Mouse (Mus musculus) megakaryocyte-erythroid progenitor cell, adult 5 weeks (primary cell): ENCODE data around the gene Ackr2. TPM values are rescaled to one million over a fixed set of nuclear protein-coding genes. Genes with fewer than 3 reads are reported as not detected.

Experiments
- polyA plus RNA-seq: library from polyadenylated mRNA; stranded (reverse); fragments of >175 nt; gene quantifications from 2 replicates; pipeline ENCODE4 v1.2.3, GENCODE M21; 2012

The Ackr2 gene
- not detected in 2 replicates for polyA plus RNA-seq

DNA sequence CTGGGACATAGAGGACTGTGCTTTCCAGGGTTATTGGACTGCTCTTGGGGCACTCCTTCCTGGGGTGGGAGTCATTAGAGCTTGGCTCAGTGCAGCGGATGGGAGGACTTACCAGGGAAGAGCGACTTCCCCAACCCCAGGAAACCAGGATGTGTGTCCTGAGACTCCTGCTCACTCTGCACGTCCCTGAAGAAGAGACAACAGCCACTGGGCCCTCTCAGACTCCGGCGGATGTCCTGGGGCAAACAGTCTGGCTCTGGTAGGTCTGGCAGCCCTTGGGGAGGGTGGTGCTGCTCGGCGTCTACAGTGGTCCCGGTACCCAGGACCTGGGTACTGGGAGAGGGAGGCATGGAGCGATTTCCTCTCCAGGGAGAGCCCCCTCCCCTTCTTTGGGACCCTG lies at the start of gene Ackr2:
Gene Ackr2 (plus strand): TSS at position 111 of the 400 bp plus-strand sequence.

DNA sequence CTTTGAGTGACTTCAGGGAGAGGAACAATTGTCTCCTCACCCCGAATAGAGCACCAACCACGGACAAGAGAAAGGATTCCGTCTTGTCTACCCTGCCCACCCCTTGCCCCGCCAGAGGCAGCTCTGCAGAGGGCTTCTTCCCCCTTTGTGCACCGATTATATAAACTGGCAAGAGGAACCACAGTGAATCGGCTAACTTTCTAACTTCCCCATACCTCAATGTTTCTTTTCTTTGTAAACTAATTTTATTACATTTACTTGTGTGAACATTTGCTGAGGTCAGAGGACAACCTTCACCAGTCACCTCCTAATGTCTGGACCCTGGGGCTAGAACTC lies 40.0 kb upstream of the Ackr2 start, which contains the start of gene Higd1a:
Gene Higd1a (minus strand): TSS at position 210 of the 336 bp plus-strand sequence.

DNA sequence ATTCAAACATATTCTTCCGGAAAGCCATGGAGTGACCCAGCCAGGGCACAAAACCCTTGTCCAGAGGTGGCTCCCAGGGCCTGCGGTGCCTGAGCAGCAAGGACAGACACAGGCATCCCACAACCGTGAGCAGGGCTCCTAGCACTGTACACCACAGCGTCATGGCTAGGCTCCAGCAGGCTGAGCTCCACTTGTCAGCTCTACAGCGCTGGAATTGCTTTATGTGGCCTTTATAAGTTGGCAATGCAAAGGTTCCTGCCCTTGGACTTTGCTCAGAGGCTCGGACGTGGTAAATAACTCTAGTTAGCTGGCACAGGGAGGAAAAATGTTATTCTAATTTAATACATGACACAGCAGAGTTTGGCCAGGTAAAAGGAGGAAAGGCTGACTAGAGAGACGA lies 17.9 kb downstream of the Ackr2 start, which contains the start of gene Cyp8b1:
Gene Cyp8b1 (minus strand): TSS at position 204 of the 400 bp plus-strand sequence.

DNA sequence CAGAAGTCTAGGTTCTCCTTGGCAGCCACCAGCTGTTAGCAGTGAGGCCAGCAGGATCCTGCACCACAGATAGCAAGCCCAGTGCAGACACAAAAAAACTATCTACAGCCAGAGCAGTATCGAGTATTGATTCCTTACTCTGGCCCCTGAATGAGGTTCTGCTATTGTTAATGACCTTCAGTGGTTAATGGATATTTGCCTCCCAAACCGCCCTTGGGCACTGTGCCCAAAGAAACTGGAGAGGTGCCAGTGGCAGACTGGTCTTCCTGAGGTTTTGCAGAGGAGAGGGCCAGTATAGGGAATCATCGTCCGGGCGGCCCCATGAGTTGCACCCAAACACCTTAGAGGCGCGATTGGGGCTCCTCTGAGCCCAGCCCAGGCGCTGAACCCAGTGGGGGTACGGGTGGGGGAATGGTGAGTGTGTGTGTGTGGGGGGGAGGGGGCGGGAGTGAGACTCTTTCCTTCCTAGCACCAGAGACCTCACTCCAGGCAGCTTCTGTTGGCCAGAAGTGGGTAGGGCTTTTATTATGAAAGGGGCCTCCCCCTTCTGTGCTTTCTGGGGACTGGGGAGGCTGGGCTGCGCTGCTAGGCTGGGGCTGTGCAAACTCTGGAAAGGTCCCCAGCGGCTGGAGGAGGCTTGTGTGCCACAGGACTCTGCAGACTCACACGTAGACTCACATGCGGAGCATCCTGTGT lies 52.4 kb downstream of the Ackr2 start, which contains the start of gene Fam198a:
Gene Fam198a (plus strand): TSS at position 571 of the 696 bp plus-strand sequence.

Other genes with a start within 250 kb of the Ackr2 start
- 11.1 and 13.3 TPM in 2 replicates for gene Sec22c, start 192.9 kb upstream of the Ackr2 start, polyA plus RNA-seq
- 20.2 and 27.5 TPM in 2 replicates for gene Ss18l2, start 188.0 kb upstream of the Ackr2 start, polyA plus RNA-seq
- 21.3 and 36.5 TPM in 2 replicates for gene Nktr, start 179.2 kb upstream of the Ackr2 start, polyA plus RNA-seq
- 2.5 and 4.0 TPM in 2 replicates for gene Zfp651, start 139.0 kb upstream of the Ackr2 start, polyA plus RNA-seq
- 0.03 TPM in 1 of 2 replicates, not detected in the other for gene Klhl40, start 120.7 kb upstream of the Ackr2 start, polyA plus RNA-seq
- not detected in 2 replicates for gene Hhatl, start 105.8 kb upstream of the Ackr2 start, polyA plus RNA-seq
- 0.12 TPM in 1 of 2 replicates, not detected in the other for gene Ccdc13, start 58.9 kb upstream of the Ackr2 start, polyA plus RNA-seq
- gene Higd1a, start 40.0 kb upstream of the Ackr2 start, polyA plus RNA-seq: 28.9 and 31.4 TPM in 2 replicates
- not detected in 2 replicates for gene Cyp8b1, start 17.9 kb downstream of the Ackr2 start, polyA plus RNA-seq
- gene Fam198a, start 52.6 kb downstream of the Ackr2 start, polyA plus RNA-seq: 0.03 and 0.17 TPM in 2 replicates
- 7.9 and 11.2 TPM in 2 replicates for gene Pomgnt2, start 98.8 kb downstream of the Ackr2 start, polyA plus RNA-seq
- gene Snrk, start 218.9 kb downstream of the Ackr2 start, polyA plus RNA-seq: 25.3 and 31.5 TPM in 2 replicates